Mouse (Mus musculus) testis, adult 2 months (tissue): ENCODE data around the gene Abcb8.

Experiments
- CTCF ChIP-seq: fragments of 200-500 bp; IDR thresholded peaks from 2 replicates; pipeline ENCODE4 v1.5.1; 2012; ENCODE audit warnings: low read depth, mild to moderate bottlenecking, inconsistent platforms, low read length, moderate library complexity; ENCODE audit not compliant: control insufficient read depth, insufficient read depth, insufficient replicate concordance
- POLR2A ChIP-seq: fragments of 200-500 bp; IDR thresholded peaks from 2 replicates; pipeline ENCODE4 v1.6.1; 2012; ENCODE audit warnings: low read depth, mild to moderate bottlenecking, inconsistent platforms, low read length, moderate library complexity; ENCODE audit not compliant: control insufficient read depth

DNA sequence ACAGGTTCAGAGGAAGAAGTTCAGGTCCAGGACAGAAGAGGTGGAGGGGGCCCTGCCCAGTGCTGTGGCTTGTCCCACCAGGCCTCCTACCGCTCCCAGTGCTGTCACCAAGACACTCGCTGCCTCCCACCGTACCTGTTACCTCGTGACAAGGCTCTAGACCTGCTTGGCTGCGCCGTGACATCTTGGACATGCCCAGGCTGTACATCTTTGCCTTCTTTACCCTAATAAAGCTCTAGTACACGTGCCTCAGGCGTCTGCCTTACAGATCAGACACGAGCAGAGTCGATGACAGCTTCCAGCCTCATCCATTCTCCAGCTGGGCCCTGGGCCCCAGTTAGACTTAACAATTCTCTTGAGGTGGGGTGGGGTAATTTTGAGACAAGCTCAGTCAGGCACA is 24.1 kb downstream of the Abcb8 start:
- TF ChIP-seq CTCF, result no peak
- TF ChIP-seq POLR2A, result no peak
